Mouse (Mus musculus): ENCODE results near the gene Unc93a. TPM values are rescaled to one million over a fixed set of nuclear protein-coding genes. Genes with fewer than 3 reads are reported as not detected.
"Not testable (repeated sequence)": the region's sequence is repeated elsewhere in the genome, so short reads cannot be mapped to it uniquely, and the experiment has no call there.

Unc93a gene
- not detected in 2 replicates for polyA plus RNA-seq (2014; fragmentation: Nextera tagmentation; extraction: Ambion mirVana)

GRCm38 (mm10) chr17:13131710-13132109, at the start of gene Unc93a:
Gene Unc93a, minus strand, starts transcription at chr17:13131810.
- not testable (repeated sequence) for H3K36me3 ChIP-seq (ENCODE audit: control insufficient read depth, insufficient read depth, low read length); H3K4me3 ChIP-seq (replicated peaks; ENCODE audit: low read depth, low read length); H3K4me1 ChIP-seq (ENCODE audit: control insufficient read depth, insufficient read depth, low read length); H3K9me3 ChIP-seq (ENCODE audit: control insufficient read depth, low read length); H3K9ac ChIP-seq (replicated peaks; ENCODE audit: low read length); DNase-seq; H3K27me3 ChIP-seq (ENCODE audit: control insufficient read depth, insufficient read depth, low read length); H3K27ac ChIP-seq (replicated peaks; ENCODE audit: low read depth, low read length); ATAC-seq (ENCODE audit: low FRiP score, low TSS enrichment); H3K4me2 ChIP-seq (ENCODE audit: low read length)
- WGBS: 71% methylated on average over 3 of the region's 4 CpGs

- not testable (repeated sequence) for H3K4me1 ChIP-seq (ENCODE audit: control insufficient read depth, insufficient read depth, low read length); ATAC-seq (ENCODE audit: low FRiP score, low TSS enrichment); DNase-seq; H3K9ac ChIP-seq (replicated peaks; ENCODE audit: low read length); H3K27me3 ChIP-seq (ENCODE audit: control insufficient read depth, insufficient read depth, low read length); H3K4me2 ChIP-seq (ENCODE audit: low read length); H3K4me3 ChIP-seq (replicated peaks; ENCODE audit: low read depth, low read length); H3K36me3 ChIP-seq (ENCODE audit: control insufficient read depth, insufficient read depth, low read length); H3K27ac ChIP-seq (replicated peaks; ENCODE audit: low read depth, low read length)
- peaks cover 30% of the 10 kb centered on the region for H3K9me3 ChIP-seq (ENCODE audit: control insufficient read depth, low read length)
- 93% methylated on average over 5 of the region's 5 CpGs for WGBS
Observed at GRCm38 (mm10) chr17:13180491-13180890, 48.9 kb upstream of the Unc93a start.

GRCm38 (mm10) chr17:13179021-13179420, 47.4 kb upstream of the Unc93a start:
- ATAC-seq (ENCODE audit: low FRiP score, low TSS enrichment); H3K4me2 ChIP-seq (ENCODE audit: low read length); H3K36me3 ChIP-seq (ENCODE audit: control insufficient read depth, insufficient read depth, low read length); DNase-seq; H3K4me3 ChIP-seq (replicated peaks; ENCODE audit: low read depth, low read length); H3K4me1 ChIP-seq (ENCODE audit: control insufficient read depth, insufficient read depth, low read length); H3K9ac ChIP-seq (replicated peaks; ENCODE audit: low read length); H3K27me3 ChIP-seq (ENCODE audit: control insufficient read depth, insufficient read depth, low read length); H3K27ac ChIP-seq (replicated peaks; ENCODE audit: low read depth, low read length): not testable (repeated sequence)
- H3K9me3 ChIP-seq (ENCODE audit: control insufficient read depth, low read length): peaks cover 23% of the 10 kb centered on the region; the same call in 1 of the 2 replicates
- WGBS: 91% methylated on average over 4 of the region's 4 CpGs

GRCm38 (mm10) chr17:13177796-13178195, 46.2 kb upstream of the Unc93a start:
- H3K4me1 ChIP-seq (ENCODE audit: control insufficient read depth, insufficient read depth, low read length); H3K27ac ChIP-seq (replicated peaks; ENCODE audit: low read depth, low read length); H3K4me3 ChIP-seq (replicated peaks; ENCODE audit: low read depth, low read length); H3K4me2 ChIP-seq (ENCODE audit: low read length); H3K9ac ChIP-seq (replicated peaks; ENCODE audit: low read length); H3K27me3 ChIP-seq (ENCODE audit: control insufficient read depth, insufficient read depth, low read length); H3K36me3 ChIP-seq (ENCODE audit: control insufficient read depth, insufficient read depth, low read length); DNase-seq: not testable (repeated sequence)
- ATAC-seq (ENCODE audit: low FRiP score, low TSS enrichment): 0 out of 2 replicates have a peak, but pooled peaks have one; percentile 22
- H3K9me3 ChIP-seq (ENCODE audit: control insufficient read depth, low read length): peaks cover 23% of the 10 kb centered on the region; the same call in 1 of the 2 replicates
- 44% methylated on average over 1 of the region's 1 CpGs for WGBS

GRCm38 (mm10) chr17:13175609-13176008, 44.0 kb upstream of the Unc93a start:
- H3K4me1 ChIP-seq (ENCODE audit: control insufficient read depth, insufficient read depth, low read length); DNase-seq; H3K4me3 ChIP-seq (replicated peaks; ENCODE audit: low read depth, low read length); H3K9me3 ChIP-seq (ENCODE audit: control insufficient read depth, low read length); H3K36me3 ChIP-seq (ENCODE audit: control insufficient read depth, insufficient read depth, low read length); H3K27ac ChIP-seq (replicated peaks; ENCODE audit: low read depth, low read length); H3K4me2 ChIP-seq (ENCODE audit: low read length); ATAC-seq (ENCODE audit: low FRiP score, low TSS enrichment); H3K27me3 ChIP-seq (ENCODE audit: control insufficient read depth, insufficient read depth, low read length); H3K9ac ChIP-seq (replicated peaks; ENCODE audit: low read length): not testable (repeated sequence)
- WGBS: no CpG with 5 or more reads among the region's 1 CpGs

- WGBS: 55% methylated on average over 1 of the region's 3 CpGs
- not testable (repeated sequence) for H3K9ac ChIP-seq (replicated peaks; ENCODE audit: low read length); H3K4me2 ChIP-seq (ENCODE audit: low read length); H3K36me3 ChIP-seq (ENCODE audit: control insufficient read depth, insufficient read depth, low read length); H3K27me3 ChIP-seq (ENCODE audit: control insufficient read depth, insufficient read depth, low read length); H3K27ac ChIP-seq (replicated peaks; ENCODE audit: low read depth, low read length); H3K4me1 ChIP-seq (ENCODE audit: control insufficient read depth, insufficient read depth, low read length); DNase-seq; H3K9me3 ChIP-seq (ENCODE audit: control insufficient read depth, low read length); ATAC-seq (ENCODE audit: low FRiP score, low TSS enrichment); H3K4me3 ChIP-seq (replicated peaks; ENCODE audit: low read depth, low read length)
Observed at GRCm38 (mm10) chr17:13174029-13174428, 42.4 kb upstream of the Unc93a start.

GRCm38 (mm10) chr17:13173578-13173977, 42.0 kb upstream of the Unc93a start:
- H3K9me3 ChIP-seq (ENCODE audit: control insufficient read depth, low read length); H3K27me3 ChIP-seq (ENCODE audit: control insufficient read depth, insufficient read depth, low read length); H3K9ac ChIP-seq (replicated peaks; ENCODE audit: low read length); H3K27ac ChIP-seq (replicated peaks; ENCODE audit: low read depth, low read length); DNase-seq; H3K4me2 ChIP-seq (ENCODE audit: low read length); H3K36me3 ChIP-seq (ENCODE audit: control insufficient read depth, insufficient read depth, low read length); ATAC-seq (ENCODE audit: low FRiP score, low TSS enrichment); H3K4me3 ChIP-seq (replicated peaks; ENCODE audit: low read depth, low read length); H3K4me1 ChIP-seq (ENCODE audit: control insufficient read depth, insufficient read depth, low read length): not testable (repeated sequence)
- WGBS: 90% methylated on average over 6 of the region's 6 CpGs

GRCm38 (mm10) chr17:13146128-13146527, 14.5 kb upstream of the Unc93a start:
- not testable (repeated sequence) for H3K4me1 ChIP-seq (ENCODE audit: control insufficient read depth, insufficient read depth, low read length)
- 88% methylated on average over 7 of the region's 7 CpGs for WGBS

GRCm38 (mm10) chr17:13144580-13145215, 13.1 kb upstream of the Unc93a start:
- not testable (repeated sequence) for H3K9me3 ChIP-seq (ENCODE audit: control insufficient read depth, low read length); H3K27me3 ChIP-seq (ENCODE audit: control insufficient read depth, insufficient read depth, low read length); H3K4me1 ChIP-seq (ENCODE audit: control insufficient read depth, insufficient read depth, low read length); DNase-seq; H3K36me3 ChIP-seq (ENCODE audit: control insufficient read depth, insufficient read depth, low read length); ATAC-seq (ENCODE audit: low FRiP score, low TSS enrichment); H3K4me2 ChIP-seq (ENCODE audit: low read length); H3K27ac ChIP-seq (replicated peaks; ENCODE audit: low read depth, low read length); H3K9ac ChIP-seq (replicated peaks; ENCODE audit: low read length); H3K4me3 ChIP-seq (replicated peaks; ENCODE audit: low read depth, low read length)
- WGBS: 84% methylated on average over 4 of the region's 4 CpGs

More at GRCm38 (mm10) chr17:13146128-13146527, 14.5 kb upstream of the Unc93a start:
- H3K4me2 ChIP-seq (ENCODE audit: low read length); ATAC-seq (ENCODE audit: low FRiP score, low TSS enrichment); H3K9ac ChIP-seq (replicated peaks; ENCODE audit: low read length); H3K4me3 ChIP-seq (replicated peaks; ENCODE audit: low read depth, low read length); DNase-seq; H3K9me3 ChIP-seq (ENCODE audit: control insufficient read depth, low read length); H3K27me3 ChIP-seq (ENCODE audit: control insufficient read depth, insufficient read depth, low read length); H3K27ac ChIP-seq (replicated peaks; ENCODE audit: low read depth, low read length); H3K36me3 ChIP-seq (ENCODE audit: control insufficient read depth, insufficient read depth, low read length): not testable (repeated sequence)

All from midbrain, embryonic 14.5 days (tissue).